Mouse (Mus musculus) left cerebral cortex, postnatal 10 days (tissue): Measurements from ENCODE around the gene Tpk1. TPM values are rescaled to one million over a fixed set of nuclear protein-coding genes. Genes with fewer than 3 reads are reported as not detected.
A peak's percentile ranks its signal among the peaks of the same experiment; 100 is the strongest.

Experiments
- DNase-seq, 2 experiments: peaks; one replicate each; pipeline ENCODE4 v3.0.0; 2021 to 2022; ENCODE audit warnings: low spot score in 2 of 2, mixed read lengths in 1 of 2; ENCODE audit errors: extremely low spot score in 1 of 2
- intact Hi-C: fragments of 180-260 bp; cut with DNase I; formaldehyde crosslinking; loops from one replicate; pipeline ENCODE4 v1.15.1; 2025
- total RNA-seq, 2 experiments: library from RNA; stranded (reverse); gene quantifications; 2 replicates each; pipeline ENCODE4 v1.2.3; 2021

Tpk1 gene
- 1 to 10 TPM; 3.1 to 5.5 TPM for total RNA-seq

GRCm38 (mm10) chr6:43665677-43666546 is at the start of gene Tpk1:
Gene Tpk1, minus strand, starts transcription at chr6:43666278.
- intact Hi-C loops = loop anchor here (5.0 kb wide), 1 partner anchor 1726 kb away; no protein-coding TSS in a partner anchor

GRCm38 (mm10) chr6:43702810-43703614 is 36.9 kb upstream of the Tpk1 start:
- DNase-seq = no peak
- intact Hi-C loops = no loop called here

More at GRCm38 (mm10) chr6:43665677-43666546, at the start of gene Tpk1:
- DNase-seq = peak; percentile 89 to 97

GRCm38 (mm10) chr6:43691863-43692262 is 25.8 kb upstream of the Tpk1 start:
- intact Hi-C loops = no loop called here
- no peak for DNase-seq

GRCm38 (mm10) chr6:43685985-43686384 is 19.9 kb upstream of the Tpk1 start:
- DNase-seq = peak in 1 of 2 experiments; percentile 60
- intact Hi-C loops = loop anchor here (5.0 to 10.0 kb wide), 2 partner anchors 291 to 1341 kb away; no protein-coding TSS in a partner anchor

GRCm38 (mm10) chr6:43682535-43682934 is 16.5 kb upstream of the Tpk1 start:
- intact Hi-C loops = loop anchor here (10.0 kb wide), 1 partner anchor 288 kb away; no protein-coding TSS in a partner anchor
- no peak for DNase-seq

GRCm38 (mm10) chr6:43678689-43679212 is 12.7 kb upstream of the Tpk1 start:
- DNase-seq = no peak
- intact Hi-C loops = no loop called here

GRCm38 (mm10) chr6:43677566-43677965 is 11.5 kb upstream of the Tpk1 start:
- intact Hi-C loops = no loop called here
- DNase-seq = no peak

- intact Hi-C loops = no loop called here
- no peak for DNase-seq
Observed at GRCm38 (mm10) chr6:43676139-43676538, 10.1 kb upstream of the Tpk1 start.

GRCm38 (mm10) chr6:43674986-43675760 is 9.1 kb upstream of the Tpk1 start:
- intact Hi-C loops = no loop called here
- no peak for DNase-seq

GRCm38 (mm10) chr6:43670939-43671338 is 4.9 kb upstream of the Tpk1 start:
- intact Hi-C loops = no loop called here
- DNase-seq = no peak

GRCm38 (mm10) chr6:43667681-43668080 is 1.6 kb upstream of the Tpk1 start:
- no peak for DNase-seq
- intact Hi-C loops = loop anchor here (5.0 kb wide), 1 partner anchor 1725 kb away; no protein-coding TSS in a partner anchor

GRCm38 (mm10) chr6:43666611-43667400 is 728 bp upstream of the Tpk1 start:
- no peak for DNase-seq
- intact Hi-C loops = loop anchor here (5.0 kb wide), 1 partner anchor 1725 kb away; no protein-coding TSS in a partner anchor

GRCm38 (mm10) chr6:43661822-43662221 is 4.3 kb downstream of the Tpk1 start:
- no peak for DNase-seq
- intact Hi-C loops = no loop called here

- no peak for DNase-seq
- intact Hi-C loops = no loop called here
Observed at GRCm38 (mm10) chr6:43658290-43658689, 7.8 kb downstream of the Tpk1 start.

- no peak for DNase-seq
- intact Hi-C loops = no loop called here
Observed at GRCm38 (mm10) chr6:43657845-43658244, 8.2 kb downstream of the Tpk1 start.

- intact Hi-C loops = no loop called here
- no peak for DNase-seq
Observed at GRCm38 (mm10) chr6:43654876-43655456, 11.1 kb downstream of the Tpk1 start.

- peak in 1 of 2 experiments; percentile 26 for DNase-seq
- intact Hi-C loops = no loop called here
Observed at GRCm38 (mm10) chr6:43649516-43649915, 16.6 kb downstream of the Tpk1 start.
